Mouse (Mus musculus): Measurements from ENCODE around the gene Uhrf1bp1.

DNA sequence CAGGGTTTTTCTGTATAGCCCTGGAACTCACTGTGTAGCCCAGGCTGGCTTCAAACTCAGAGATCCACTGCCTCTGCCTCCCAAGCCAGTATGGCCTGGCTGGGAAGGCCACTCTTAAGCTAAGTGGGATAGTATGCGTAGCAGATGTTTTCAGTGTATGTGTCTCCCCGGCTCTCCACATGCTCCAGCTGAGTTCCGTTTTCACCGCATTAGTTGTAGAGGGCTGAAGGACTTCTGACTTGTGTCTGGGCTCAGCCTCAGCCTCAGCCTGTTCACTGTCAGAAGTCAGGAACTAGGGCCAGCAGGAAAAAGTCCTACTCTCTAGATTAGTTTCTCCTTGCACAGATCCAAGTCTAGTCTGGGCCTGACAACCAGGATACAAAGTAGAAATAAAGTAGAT, 60.1 kb downstream of the Uhrf1bp1 start:
- TF ChIP-seq CTCF (IDR thresholded peaks at IDR 0.05; ENCODE audit: borderline replicate concordance, insufficient read depth, low read depth, low read length) (no peak), POLR2A (IDR thresholded peaks at IDR 0.05; ENCODE audit: borderline replicate concordance, insufficient read depth, low read length) (no peak)
